Mouse (Mus musculus) intestine, embryonic 15.5 days (tissue): ENCODE measurements around the gene Nova1. TPM values are rescaled to one million over a fixed set of nuclear protein-coding genes. Genes with fewer than 3 reads are reported as not detected.

Experiments used
- ATAC-seq: fragments of 200-750 bp; cut with Nextera tagmentation; 2 replicates; pipeline ENCODE4 v1.8.0; 2017; ENCODE audit warnings: moderate TSS enrichment, moderate library complexity
- H3K27ac ChIP-seq: fragments of 300-500 bp; sonication (generic); 2 replicates; pipeline ENCODE4 v1.5.1; 2015; ENCODE audit warnings: mild to moderate bottlenecking, inconsistent platforms
- H3K27me3 ChIP-seq: fragments of 300-500 bp; sonication (generic); replicated peaks from 2 replicates; pipeline ENCODE4 v1.6.1; 2015; ENCODE audit warnings: inconsistent platforms
- H3K36me3 ChIP-seq: fragments of 300-500 bp; sonication (generic); 2 replicates; pipeline ENCODE4 v1.6.1; 2015; ENCODE audit warnings: inconsistent platforms
- H3K4me1 ChIP-seq: fragments of 300-500 bp; sonication (generic); replicated peaks from 2 replicates; pipeline ENCODE4 v1.6.1; 2015; ENCODE audit warnings: inconsistent platforms
- H3K4me2 ChIP-seq: fragments of 300-500 bp; sonication (generic); replicated peaks from 2 replicates; pipeline ENCODE4 v1.6.1; 2015; ENCODE audit warnings: mild to moderate bottlenecking, inconsistent platforms
- H3K4me3 ChIP-seq: fragments of 300-500 bp; sonication (generic); replicated peaks from 2 replicates; pipeline ENCODE4 v1.5.1; 2015; ENCODE audit warnings: inconsistent platforms
- H3K9ac ChIP-seq: fragments of 300-500 bp; sonication (generic); 2 replicates; pipeline ENCODE4 v1.6.1; 2015; ENCODE audit warnings: inconsistent platforms
- H3K9me3 ChIP-seq: fragments of 300-500 bp; sonication (generic); 2 replicates; pipeline ENCODE4 v1.6.1; 2016; ENCODE audit warnings: inconsistent platforms
- WGBS: fragments of 180-500 bp; shearing (Covaris S2); methylation state at CpG from one replicate; pipeline ENCODE4 v1.1.7; 2015; 5-methylcytosine and 5-hydroxymethylcytosine counted together
- polyA plus RNA-seq: library from polyadenylated mRNA; unstranded; fragments of >200 nt; fragmentation: Nextera tagmentation; extraction: Ambion mirVana; gene quantifications from 2 replicates; pipeline ENCODE4 v1.2.1, GENCODE M21; 2015

The Nova1 gene
- polyA plus RNA-seq, 1 experiment from 2014 or later = 1.2 TPM

GRCm38 (mm10) chr12:46645365-46645962 lies 173.3 kb downstream of the Nova1 start:
- H3K9me3 ChIP-seq = no peaks in the 10 kb centered on the region
- ATAC-seq = no peak
- 79% methylated on average over 6 of the region's 6 CpGs for WGBS
- no peaks in the 10 kb centered on the region for H3K27me3 ChIP-seq
- H3K36me3 ChIP-seq = no peaks in the 10 kb centered on the region
- H3K27ac ChIP-seq = no peak overlapping the region
- no peaks in the 10 kb centered on the region for H3K4me1 ChIP-seq
- H3K9ac ChIP-seq = no peak overlapping the region
- no peak overlapping the region for H3K4me3 ChIP-seq
- H3K4me2 ChIP-seq = no peak overlapping the region
